Mouse (Mus musculus) liver, postnatal 0 days (tissue): ENCODE measurements around the gene Wbp1l.

ENCODE experiments used
- CTCF ChIP-seq: sonication (generic); IDR thresholded peaks from 2 replicates; pipeline ENCODE4 v1.5.1; 2016; ENCODE audit warnings: antibody characterized with exemption, low read depth
- EP300 ChIP-seq: IDR thresholded peaks from 2 replicates; pipeline ENCODE4 v1.6.1; 2016; ENCODE audit warnings: antibody characterized with exemption, low read depth, mild to moderate bottlenecking

DNA sequence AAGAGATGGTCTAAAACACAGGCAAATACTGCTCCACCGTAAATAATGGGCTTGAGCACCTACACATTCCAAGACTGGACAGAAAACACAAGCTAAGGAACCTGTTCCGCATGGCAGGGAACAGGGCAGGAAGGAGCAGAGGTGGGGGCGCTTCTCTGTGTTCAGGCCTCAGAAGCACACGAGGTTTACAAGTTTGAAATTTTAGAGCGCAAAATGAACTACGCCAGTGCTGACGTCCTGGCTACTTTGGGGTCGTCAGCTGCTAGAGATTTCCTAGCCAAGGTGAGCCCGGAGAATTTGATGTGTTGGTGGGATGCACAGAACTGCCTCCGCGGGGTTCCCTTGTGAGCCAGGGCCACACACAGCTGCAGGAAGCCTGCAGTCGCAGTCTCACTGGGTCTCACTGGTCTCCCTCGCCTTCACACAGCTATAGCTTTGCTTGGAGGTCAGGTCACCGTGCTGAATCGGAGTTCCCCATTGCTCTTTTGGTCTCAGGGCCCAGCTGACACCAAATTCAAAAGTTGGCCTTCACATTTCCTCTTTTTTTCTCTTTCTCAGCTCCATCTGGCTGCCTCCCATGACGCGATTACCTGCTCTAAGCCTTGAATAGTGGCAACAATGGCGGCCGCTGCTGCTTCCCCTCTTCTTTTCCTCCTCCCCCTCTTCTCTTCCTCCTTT, 99.1 kb downstream of the Wbp1l start:
- TF ChIP-seq CTCF, result no peak
- TF ChIP-seq EP300, result no peak
